Mouse (Mus musculus): ENCODE measurements around the gene Cluh. TPM values are rescaled to one million over a fixed set of nuclear protein-coding genes. Genes with fewer than 3 reads are reported as not detected.
A peak's percentile ranks its signal among the peaks of the same experiment; 100 is the strongest.

Gene Cluh
- total and polyA plus RNA-seq, 3 experiments, result 133 to 222 (median 200) TPM

DNA sequence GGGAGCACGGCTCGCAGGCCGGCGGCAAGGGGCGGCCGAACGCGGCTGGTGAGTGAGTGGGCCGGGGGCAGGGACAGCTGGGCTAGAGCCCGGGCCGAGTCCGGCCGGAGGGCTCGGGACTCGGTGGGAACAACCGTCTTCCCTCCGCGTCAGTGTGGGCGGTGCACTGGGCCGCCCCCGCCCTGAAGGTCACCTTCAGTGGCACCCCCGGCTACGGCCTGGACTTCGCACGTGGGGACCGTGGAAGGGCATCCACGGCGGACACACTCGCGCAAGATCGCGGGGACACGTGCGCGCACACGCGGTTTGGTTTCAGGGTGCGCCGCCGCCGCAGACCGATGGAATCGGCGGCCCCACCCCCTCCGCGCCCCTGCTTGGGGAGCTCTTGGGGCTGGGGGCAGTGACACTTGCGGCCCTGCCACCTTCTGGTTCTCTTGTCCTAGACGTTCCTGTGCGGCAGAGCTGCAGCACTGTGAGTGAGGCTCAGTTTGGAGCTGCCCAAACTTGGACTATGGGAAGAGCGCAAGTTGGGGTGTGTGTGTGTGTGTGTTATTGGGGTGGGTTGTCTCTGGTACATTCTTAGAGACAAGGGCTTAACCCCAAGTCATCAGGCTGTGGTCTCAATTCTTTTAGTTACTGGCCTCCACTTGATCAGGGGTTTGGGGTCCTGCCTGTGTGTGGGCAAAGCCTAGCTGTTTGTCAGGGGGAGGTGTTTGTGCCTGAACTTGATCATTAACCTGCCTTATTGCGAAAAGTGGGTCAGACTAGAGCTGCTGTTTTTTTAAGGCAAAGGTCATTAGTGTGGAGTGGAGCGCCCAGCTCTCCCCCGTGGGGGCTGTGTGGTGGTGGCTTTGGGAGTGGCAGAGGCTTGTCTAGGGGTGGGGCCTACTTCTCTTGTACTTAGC is 604 bp downstream of the Cluh start:
- DNase-seq, result no peak
- intact Hi-C loops (cut with DNase I), result loop anchor here (2.0 to 5.0 kb wide), 2 partner anchors 75 to 182 kb away; partner anchors contain the start of genes Mnt and Pafah1b1
- WGBS, result 1% methylated on average over 49 of the region's 53 CpGs

DNA sequence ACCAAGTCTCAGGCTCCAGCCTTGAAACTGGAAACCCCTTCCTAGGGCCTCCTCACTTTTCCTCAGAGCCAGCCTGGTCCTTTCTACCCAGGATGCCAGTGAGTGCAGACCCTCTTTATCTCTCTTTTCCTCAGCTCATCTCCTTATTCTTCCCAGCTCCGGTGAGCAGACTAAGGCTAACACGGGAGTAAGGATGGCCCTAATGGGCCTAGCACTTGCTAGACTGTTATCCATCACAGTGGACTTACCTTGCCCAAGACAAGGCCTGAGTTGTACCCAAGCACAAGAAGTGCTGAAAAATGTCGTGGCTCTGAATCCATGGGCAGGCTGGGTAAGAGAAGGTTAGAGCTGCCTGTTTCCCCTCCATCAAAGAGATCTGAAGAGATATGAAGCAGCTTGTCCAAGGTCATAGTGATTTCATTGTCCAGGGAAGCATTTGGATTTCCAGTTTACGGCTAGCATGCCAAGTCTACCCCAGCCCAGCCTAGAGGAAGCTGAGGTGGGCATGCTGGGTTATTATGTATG is 1.3 kb downstream of the Cluh start:
- H3K79me2 ChIP-seq (replicated peaks; ENCODE audit: control insufficient read depth, insufficient read depth, low read length), result peaks cover 11% of the 10 kb centered on the region
- H3K4me3 ChIP-seq, result peak overlapping the region; percentile 72
- H3K9ac ChIP-seq (ENCODE audit: low read depth, low read length), result peak overlapping the region; percentile 100
- intact Hi-C loops (cut with DNase I), result no loop called here
- H3K27me3 ChIP-seq (ENCODE audit: control insufficient read depth, insufficient read depth, low read length), result no peaks in the 10 kb centered on the region
- TF ChIP-seq EP300 (IDR thresholded peaks at IDR 0.05; ENCODE audit: insufficient read depth, low read depth, low read length) (no peak), CTCF (IDR thresholded peaks at IDR 0.05) (no peak), POLR2A (IDR thresholded peaks at IDR 0.05; ENCODE audit: insufficient read depth, low read depth, low read length) (no peak)
- peaks cover 12% of the 10 kb centered on the region for H3K4me1 ChIP-seq (ENCODE audit: control insufficient read depth, insufficient read depth, low read length)
- H3K27ac ChIP-seq, result peak overlapping the region; percentile 94
- WGBS, result 27% methylated on average over 4 of the region's 4 CpGs
- DNase-seq, result no peak
- H3K36me3 ChIP-seq (ENCODE audit: control insufficient read depth, insufficient read depth, low read length), result peaks cover 7% of the 10 kb centered on the region; the same call in 1 of the 2 replicates

More for the DNA sequence above, 604 bp downstream of the Cluh start:
- Histone ChIP-seq H3K36me3 (ENCODE audit: control insufficient read depth, insufficient read depth, low read length) (peaks cover 7% of the 10 kb centered on the region; the same call in 1 of the 2 replicates), H3K27ac (peak overlapping the region; percentile 94), H3K4me1 (ENCODE audit: control insufficient read depth, insufficient read depth, low read length) (peaks cover 12% of the 10 kb centered on the region), H3K9ac (ENCODE audit: low read depth, low read length) (peak overlapping the region; percentile 100), H3K79me2 (replicated peaks; ENCODE audit: control insufficient read depth, insufficient read depth, low read length) (peaks cover 11% of the 10 kb centered on the region), H3K27me3 (ENCODE audit: control insufficient read depth, insufficient read depth, low read length) (no peaks in the 10 kb centered on the region), H3K4me3 (peak overlapping the region; percentile 72)
- TF ChIP-seq POLR2A (IDR thresholded peaks at IDR 0.05; ENCODE audit: insufficient read depth, low read depth, low read length) (no peak), CTCF (IDR thresholded peaks at IDR 0.05) (no peak), EP300 (IDR thresholded peaks at IDR 0.05; ENCODE audit: insufficient read depth, low read depth, low read length) (no peak)

DNA sequence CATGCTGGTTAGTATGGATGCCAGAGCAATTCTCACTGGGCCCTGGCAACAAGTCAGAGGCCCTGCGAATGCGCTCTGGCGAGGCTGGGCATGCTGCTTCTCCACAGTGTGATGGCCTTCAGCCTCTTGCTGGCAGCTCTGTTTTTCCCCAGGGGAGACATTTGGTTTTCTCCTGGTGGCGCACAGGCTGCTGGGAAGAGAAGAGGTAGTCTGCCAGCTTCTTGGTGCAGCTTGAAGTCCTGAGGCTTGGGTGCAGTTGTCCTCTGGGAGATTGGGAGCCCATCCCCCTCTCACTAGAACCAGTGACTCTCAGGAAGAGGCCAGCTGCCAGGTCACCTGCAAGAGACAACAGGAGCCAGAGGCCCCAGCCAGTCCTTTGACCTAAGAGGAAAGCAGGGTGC is 3.5 kb downstream of the Cluh start:
- Histone ChIP-seq H3K27ac (peak overlapping the region; percentile 89), H3K4me3 (peak overlapping the region; percentile 36), H3K9ac (ENCODE audit: low read depth, low read length) (peak overlapping the region; percentile 58), H3K27me3 (ENCODE audit: control insufficient read depth, insufficient read depth, low read length) (no peaks in the 10 kb centered on the region), H3K4me1 (ENCODE audit: control insufficient read depth, insufficient read depth, low read length) (peaks cover 12% of the 10 kb centered on the region), H3K36me3 (ENCODE audit: control insufficient read depth, insufficient read depth, low read length) (peaks cover 7% of the 10 kb centered on the region; the same call in 1 of the 2 replicates), H3K79me2 (replicated peaks; ENCODE audit: control insufficient read depth, insufficient read depth, low read length) (peaks cover 11% of the 10 kb centered on the region)
- no peak for TF ChIP-seq POLR2A (IDR thresholded peaks at IDR 0.05; ENCODE audit: insufficient read depth, low read depth, low read length)
- no peak for TF ChIP-seq CTCF (IDR thresholded peaks at IDR 0.05)
- 0 out of 2 replicates have a peak, but pooled peaks have one; percentile 39 for TF ChIP-seq EP300 (IDR thresholded peaks at IDR 0.05; ENCODE audit: insufficient read depth, low read depth, low read length)
- peak; percentile 63 to 80 for DNase-seq
- 40% methylated on average over 4 of the region's 4 CpGs for WGBS
- intact Hi-C loops (cut with DNase I), result no loop called here

DNA sequence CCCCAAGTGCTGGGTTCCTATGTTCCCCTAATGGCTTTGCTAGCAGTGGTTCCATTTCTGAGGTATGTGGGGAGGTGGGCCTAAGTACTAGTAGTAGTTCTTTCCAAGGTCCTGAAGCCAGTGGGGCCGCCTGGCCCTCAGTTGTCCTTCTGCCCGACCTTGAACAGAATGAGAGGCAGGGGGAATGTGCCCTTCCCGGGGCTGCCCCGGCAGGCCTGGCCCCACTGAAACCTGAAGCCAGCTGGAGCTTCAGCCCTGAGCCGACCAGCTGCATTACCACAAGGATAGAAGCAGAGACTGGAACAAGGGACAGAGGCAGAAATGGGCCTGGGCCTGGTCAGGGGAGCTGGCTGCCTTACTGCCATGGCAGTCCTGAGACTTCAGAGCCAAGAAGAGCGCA is 4.1 kb downstream of the Cluh start:
- TF ChIP-seq EP300 (IDR thresholded peaks at IDR 0.05; ENCODE audit: insufficient read depth, low read depth, low read length), result no peak
- TF ChIP-seq POLR2A (IDR thresholded peaks at IDR 0.05; ENCODE audit: insufficient read depth, low read depth, low read length), result no peak
- no peak for TF ChIP-seq CTCF (IDR thresholded peaks at IDR 0.05)
- peak overlapping the region; percentile 36 for H3K4me3 ChIP-seq
- peak; percentile 49 to 60 for DNase-seq
- 46% methylated on average over 6 of the region's 6 CpGs for WGBS
- intact Hi-C loops (cut with DNase I), result no loop called here
- H3K79me2 ChIP-seq (replicated peaks; ENCODE audit: control insufficient read depth, insufficient read depth, low read length), result peaks cover 11% of the 10 kb centered on the region
- H3K9ac ChIP-seq (ENCODE audit: low read depth, low read length), result peak overlapping the region; percentile 58
- no peaks in the 10 kb centered on the region for H3K27me3 ChIP-seq (ENCODE audit: control insufficient read depth, insufficient read depth, low read length)
- peaks cover 7% of the 10 kb centered on the region; the same call in 1 of the 2 replicates for H3K36me3 ChIP-seq (ENCODE audit: control insufficient read depth, insufficient read depth, low read length)
- H3K4me1 ChIP-seq (ENCODE audit: control insufficient read depth, insufficient read depth, low read length), result peaks cover 12% of the 10 kb centered on the region
- peak overlapping the region; percentile 89 for H3K27ac ChIP-seq

DNA sequence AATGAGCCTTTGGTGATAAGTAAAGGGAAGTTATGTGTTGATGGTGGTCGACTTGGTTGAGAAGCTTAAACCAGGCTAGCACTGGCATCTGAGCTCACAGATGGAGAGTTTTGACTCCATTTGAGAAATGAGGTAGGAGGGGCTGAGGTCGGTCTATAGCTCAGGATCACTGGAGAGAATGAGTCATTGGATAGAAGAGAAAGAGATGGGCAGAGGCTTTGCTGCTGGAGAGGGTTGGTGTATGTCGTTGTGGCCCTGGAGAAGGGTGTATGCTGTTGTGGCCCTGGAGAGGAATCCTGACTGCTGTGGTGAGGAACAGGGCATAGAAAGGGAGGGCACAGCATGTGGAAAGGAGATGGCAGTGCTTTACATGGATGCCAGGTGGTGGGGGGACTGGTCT is 6.6 kb downstream of the Cluh start:
- intact Hi-C loops (cut with DNase I), result no loop called here
- peaks cover 3% of the 10 kb centered on the region; the same call in 1 of the 2 replicates for H3K36me3 ChIP-seq (ENCODE audit: control insufficient read depth, insufficient read depth, low read length)
- 41% methylated on average over 3 of the region's 3 CpGs for WGBS
- peaks cover 8% of the 10 kb centered on the region for H3K4me1 ChIP-seq (ENCODE audit: control insufficient read depth, insufficient read depth, low read length)
- H3K4me3 ChIP-seq, result no peak overlapping the region
- no peaks in the 10 kb centered on the region for H3K27me3 ChIP-seq (ENCODE audit: control insufficient read depth, insufficient read depth, low read length)
- H3K79me2 ChIP-seq (replicated peaks; ENCODE audit: control insufficient read depth, insufficient read depth, low read length), result no peaks in the 10 kb centered on the region; the same call in 1 of the 2 replicates
- no peak for DNase-seq
- no peak overlapping the region for H3K9ac ChIP-seq (ENCODE audit: low read depth, low read length)
- no peak overlapping the region for H3K27ac ChIP-seq
- no peak for TF ChIP-seq EP300 (IDR thresholded peaks at IDR 0.05; ENCODE audit: insufficient read depth, low read depth, low read length)
- TF ChIP-seq CTCF (IDR thresholded peaks at IDR 0.05), result no peak
- no peak for TF ChIP-seq POLR2A (IDR thresholded peaks at IDR 0.05; ENCODE audit: insufficient read depth, low read depth, low read length)
